Mouse (Mus musculus) 3134 (cell line): Measurements from ENCODE around the gene Rnase11.
"Not testable (repeated sequence)": the region's sequence is repeated elsewhere in the genome, so short reads cannot be mapped to it uniquely, and the experiment has no call there.

Source experiments
- DNase-seq: peaks from one replicate; pipeline ENCODE4 v3.0.0-alpha.2; 2011; ENCODE audit warnings: low spot score; ENCODE audit not compliant: insufficient read length; ENCODE audit errors: extremely low read depth

The Rnase11 gene

GRCm38 (mm10) chr14:51015780-51016179, 34.2 kb downstream of the Rnase11 start:
- no peak for DNase-seq

GRCm38 (mm10) chr14:51014724-51015123, 35.2 kb downstream of the Rnase11 start:
- not testable (repeated sequence) for DNase-seq

- DNase-seq, result no peak
Measured at GRCm38 (mm10) chr14:51009572-51009971, 40.4 kb downstream of the Rnase11 start.

- no peak for DNase-seq
Measured at GRCm38 (mm10) chr14:51008781-51009180, 41.2 kb downstream of the Rnase11 start.

- DNase-seq, result peak; percentile 59
Measured at GRCm38 (mm10) chr14:51007914-51008713, 41.8 kb downstream of the Rnase11 start.

- no peak for DNase-seq
Measured at GRCm38 (mm10) chr14:51007152-51007801, 42.7 kb downstream of the Rnase11 start, which contains the start of gene Rnase10. Gene Rnase10, plus strand, starts transcription at chr14:51007751.
